Mouse (Mus musculus): ENCODE results near the gene Fam110c.

The Fam110c gene

DNA sequence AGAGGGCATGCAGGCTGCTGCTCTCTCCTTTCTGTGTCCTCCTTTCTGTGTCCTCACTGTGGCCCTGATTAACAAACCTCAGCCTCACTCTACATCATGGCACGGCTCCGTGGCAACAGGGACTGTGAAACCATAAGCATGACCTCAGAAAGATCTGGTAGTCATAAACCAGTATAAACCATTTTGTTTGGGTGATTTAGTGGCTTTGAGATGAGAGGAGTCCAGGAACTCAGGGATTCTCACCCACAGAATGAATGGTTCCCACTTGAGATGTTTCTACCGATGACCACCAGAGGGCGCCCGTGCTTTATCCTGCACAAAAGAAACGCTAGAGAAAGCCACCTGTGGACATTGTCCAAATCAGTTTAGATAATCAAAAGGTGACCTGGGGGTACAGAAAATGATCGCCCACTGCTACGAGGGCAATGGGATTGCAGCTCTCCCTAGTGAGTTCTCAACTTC, 42.4 kb downstream of the Fam110c start:
- DNase-seq (ENCODE audit: low read depth): peak; percentile 9

DNA sequence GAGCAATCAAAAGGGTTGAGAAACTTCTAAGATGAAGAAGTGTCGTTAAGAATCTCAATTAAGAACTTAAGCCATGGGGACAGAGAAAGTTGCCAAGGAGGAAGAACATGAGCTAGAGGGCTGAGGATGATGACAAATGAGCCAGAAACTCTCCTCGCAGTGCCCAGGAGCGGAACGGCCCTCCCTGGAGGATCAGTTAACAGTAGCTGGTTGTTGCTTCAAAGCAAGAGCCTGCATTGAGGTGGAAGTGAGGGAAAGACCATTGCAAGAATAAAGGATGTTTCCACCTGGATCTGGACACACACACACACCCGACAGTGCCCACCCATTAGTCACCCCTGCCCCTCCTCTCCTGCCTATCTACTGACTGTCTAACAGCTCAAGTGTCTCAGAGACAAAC, 46.9 kb downstream of the Fam110c start:
- no peak for DNase-seq (ENCODE audit: low read depth)

DNA sequence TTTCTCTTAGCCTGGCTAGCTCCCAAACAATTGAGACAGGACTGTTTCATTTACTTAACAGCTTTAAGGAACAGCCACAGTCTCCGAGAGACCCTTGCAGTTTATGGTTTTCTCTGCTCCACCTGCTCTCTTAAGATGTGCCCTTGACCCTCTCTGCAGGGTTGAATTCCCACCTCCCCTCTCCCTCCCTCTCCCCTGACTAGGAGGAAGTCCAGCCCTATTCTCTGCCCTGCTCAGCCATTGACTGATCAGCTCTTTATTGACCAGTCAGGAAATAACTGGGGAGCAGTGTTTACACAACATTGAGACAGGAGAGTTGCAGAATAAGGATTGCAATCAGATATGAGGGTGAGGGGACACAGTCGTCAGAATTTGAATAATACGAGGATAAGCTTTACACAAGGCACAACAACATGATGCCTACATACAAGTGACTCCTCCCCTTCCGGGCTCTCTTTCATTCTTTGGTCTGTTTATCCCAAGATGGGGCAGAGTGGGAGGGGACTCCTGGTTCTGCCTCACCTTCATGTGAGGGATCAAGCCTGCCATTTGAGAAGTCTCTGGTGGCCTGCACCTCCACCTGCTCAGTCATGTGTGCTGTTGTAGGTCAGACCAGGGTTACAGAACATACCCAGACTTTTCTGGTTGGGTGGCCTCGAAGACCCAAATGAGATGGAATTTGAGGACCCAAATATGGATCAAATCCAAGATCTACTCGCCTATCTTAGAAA, 49.4 kb downstream of the Fam110c start:
- no peak for DNase-seq (ENCODE audit: low read depth)

DNA sequence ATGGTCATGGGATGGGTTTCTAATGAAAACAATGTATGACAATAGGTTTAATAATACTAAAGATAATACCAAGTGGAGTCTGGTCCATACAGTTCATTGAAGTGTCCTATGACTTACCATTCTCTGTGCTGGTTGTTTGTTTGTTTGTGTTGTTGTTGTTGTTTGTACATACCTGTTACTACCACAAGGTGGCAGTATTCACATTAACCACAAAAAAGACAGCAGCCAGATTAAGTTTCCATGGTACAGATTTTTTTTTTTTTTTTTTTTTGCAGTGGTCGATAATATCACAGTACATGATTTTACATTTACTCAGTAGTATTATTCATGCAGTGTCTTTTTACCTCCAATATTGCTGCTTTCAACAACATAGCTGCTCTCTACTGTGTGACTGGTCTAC, 52.4 kb downstream of the Fam110c start:
- DNase-seq (ENCODE audit: low read depth): no peak

DNA sequence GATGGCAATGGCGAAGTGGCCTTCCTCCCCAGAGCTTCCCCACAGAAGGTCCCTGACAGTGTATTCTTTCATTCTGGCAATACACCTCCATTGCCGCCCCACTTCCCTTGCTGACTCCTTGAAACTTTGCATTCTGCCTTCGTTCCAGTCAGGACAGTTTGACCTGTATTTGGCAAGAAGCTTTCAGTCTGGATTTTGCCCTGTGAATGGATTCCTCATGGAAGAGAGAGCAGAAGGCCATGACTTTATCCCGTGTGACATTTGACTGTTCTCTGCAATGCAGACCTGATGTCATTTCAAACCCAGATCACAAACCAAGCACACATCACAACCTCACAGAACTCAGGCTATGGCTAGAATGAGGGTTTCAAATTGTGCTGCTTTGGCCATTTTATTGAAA, 55.9 kb downstream of the Fam110c start:
- DNase-seq (ENCODE audit: low read depth): no peak

Data from naive thymus-derived CD4-positive, alpha-beta T cell, adult 2 months (primary cell).